In the genomic region with DNA sequence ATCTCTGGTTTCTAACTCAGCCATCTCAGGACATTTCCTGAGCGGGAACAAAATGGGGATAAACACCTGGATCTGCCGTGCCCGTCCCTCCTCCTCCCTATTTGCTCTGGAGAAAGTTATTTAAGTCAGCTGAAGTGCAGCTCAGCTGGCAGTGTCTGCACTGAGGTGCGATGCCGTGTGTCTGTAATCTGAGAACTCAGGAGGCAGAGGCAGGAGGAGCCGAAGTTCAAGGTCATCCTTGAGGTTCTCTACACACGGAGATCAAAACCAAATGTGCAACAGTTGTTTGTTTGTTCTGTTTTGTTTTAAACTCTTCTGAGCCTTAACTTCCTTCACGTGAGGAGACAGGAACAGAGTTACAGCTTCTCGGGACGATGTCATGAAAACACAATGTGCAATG, we compare ENCODE assay signal across 22 mouse cellular contexts. TPM values are rescaled to one million over a fixed set of nuclear protein-coding genes. Genes with fewer than 3 reads are reported as not detected.
DNase-seq lines count a peak whose midpoint lies in the region; ATAC-seq lines count a peak whose summit lies in the region.
"Had no signal": no experiment of that assay in that cellular context is flagged by ENCODE, and none has a peak within 500 bp of the region (broad histone marks: within the 10 kb centered on the region; RNA-seq: fewer than 3 reads in every experiment).

No protein-coding gene starts in this region.

- H3K9me3 ChIP-seq in heart, embryonic 13.5 days: no peaks in the 10 kb centered on the region
- H3K9me3 ChIP-seq: embryonic facial prominence, embryonic 10.5 days; embryonic facial prominence, embryonic 12.5 days; forebrain, embryonic 13.5 days; forebrain, embryonic 15.5 days had no signal

- DNase-seq in heart, adult 8-10 months (ENCODE audit: low spot score): no peak
- DNase-seq in ES-CJ7 (ENCODE audit: low read depth, low spot score): peak; percentile 34
- DNase-seq in ZHBTc4 (ENCODE audit: low read depth, low spot score): peak; percentile 72
- no peak for DNase-seq in urinary bladder, postnatal 10 days (ENCODE audit: low spot score)
- DNase-seq in urinary bladder, postnatal 14 days (ENCODE audit: low spot score): no peak
- DNase-seq: adrenal gland, adult 2 months; adrenal gland, postnatal 10 days; adrenal gland, postnatal 25 days; B cell, adult 2 months; cerebellum, adult 11-12 months; cerebellum, adult 2 months; cerebellum, adult 9-10 months; cerebellum, postnatal 10 days; cerebellum, postnatal 25 days; forebrain, postnatal 0 days had no signal

- no peaks in the 10 kb centered on the region for H3K27me3 ChIP-seq in heart, embryonic 13.5 days (replicated peaks)
- H3K27me3 ChIP-seq: CH12.LX; embryonic facial prominence, embryonic 12.5 days; forebrain, embryonic 13.5 days; forebrain, embryonic 15.5 days had no signal

- H3K27ac ChIP-seq in heart, embryonic 13.5 days (replicated peaks): 0 out of 2 replicates have a peak overlapping the region, but pooled peaks have one; percentile 59
- H3K27ac ChIP-seq: embryonic facial prominence, embryonic 10.5 days; embryonic facial prominence, embryonic 12.5 days; forebrain, embryonic 15.5 days had no signal

- no peak overlapping the region for H3K9ac ChIP-seq in heart, embryonic 13.5 days
- H3K9ac ChIP-seq: embryonic facial prominence, embryonic 12.5 days; forebrain, embryonic 13.5 days; forebrain, embryonic 15.5 days; forebrain, postnatal 0 days had no signal

- 62% methylated on average over 10 of the region's 10 CpGs for WGBS in heart, embryonic 13.5 days

- peaks cover 57% of the 10 kb centered on the region for H3K36me3 ChIP-seq in heart, embryonic 13.5 days
- H3K36me3 ChIP-seq: forebrain, embryonic 15.5 days had no signal

- ATAC-seq in heart, embryonic 13.5 days (ENCODE audit: extremely low read depth, insufficient number of reproducible peaks, low FRiP score, low TSS enrichment): no peak
- ATAC-seq: CD4-positive, CD25-positive, alpha-beta regulatory T cell, adult 4 months; forebrain, embryonic 13.5 days; forebrain, embryonic 15.5 days; forebrain, postnatal 0 days had no signal

- H3K4me1 ChIP-seq in heart, embryonic 13.5 days: peaks cover 78% of the 10 kb centered on the region

- H3K4me2 ChIP-seq in heart, embryonic 13.5 days: no peak overlapping the region
- H3K4me2 ChIP-seq: embryonic facial prominence, embryonic 12.5 days; forebrain, embryonic 13.5 days; forebrain, embryonic 15.5 days had no signal

- no peak overlapping the region for H3K4me3 ChIP-seq in heart, embryonic 13.5 days
- H3K4me3 ChIP-seq: embryonic facial prominence, embryonic 10.5 days; embryonic facial prominence, embryonic 12.5 days; forebrain, embryonic 13.5 days; forebrain, embryonic 15.5 days had no signal

RNA-seq across cellular contexts. Expression of gene Angptl2, which starts 14.8 kb away (rescaled TPM):
- polyA plus RNA-seq in heart, embryonic 13.5 days (2015; fragmentation: Nextera tagmentation; extraction: Ambion mirVana): 55.4 and 59.0 TPM in 2 replicates
- total RNA-seq in heart, adult 8-10 months (2022): 10 to 100 TPM; 32.9 to 57.7 (median 53.5) TPM

Comparison
In these comparisons a context has a peak if more than half of its experiments do, and no peak if none do; other contexts are left out.
1. DNase-seq: peak in ES-CJ7 (single experiment) and ZHBTc4 (single experiment); none in heart, adult 8-10 months (single experiment), urinary bladder, postnatal 10 days (single experiment) and urinary bladder, postnatal 14 days (single experiment).